Mouse (Mus musculus) G1E (cell line): ENCODE measurements around the gene Usp5. TPM values are rescaled to one million over a fixed set of nuclear protein-coding genes. Genes with fewer than 3 reads are reported as not detected.

Experiments
- ATAC-seq: 2 replicates; pipeline ENCODE4 v1.8.0; 2016; ENCODE audit warnings: mild to moderate bottlenecking; ENCODE audit not compliant: insufficient number of reproducible peaks, poor library complexity, low FRiP score, severe bottlenecking; ENCODE audit errors: extremely low read depth
- DNase-seq: peaks from one replicate; pipeline ENCODE4 v3.0.0; 2012; ENCODE audit warnings: low spot score
- H3K27me3 ChIP-seq: 2 replicates; pipeline ENCODE4 v1.6.1; 2012; ENCODE audit warnings: mild to moderate bottlenecking, low read length, inconsistent platforms; ENCODE audit not compliant: insufficient read depth
- H3K36me3 ChIP-seq: replicated peaks from 2 replicates; pipeline ENCODE3; 2012; ENCODE audit warnings: mild to moderate bottlenecking, inconsistent platforms
- H3K4me1 ChIP-seq: 2 replicates; pipeline ENCODE4 v1.6.1; 2012; ENCODE audit warnings: low read depth, low read length, inconsistent platforms, mixed read lengths; ENCODE audit not compliant: insufficient read depth
- H3K4me3 ChIP-seq: 2 replicates; pipeline ENCODE4 v1.5.1; 2012; ENCODE audit warnings: low read depth, mild to moderate bottlenecking, inconsistent platforms, low read length, moderate library complexity, mixed read lengths
- H3K9me3 ChIP-seq: replicated peaks from 2 replicates; pipeline ENCODE4 v1.6.1; 2012; ENCODE audit warnings: inconsistent platforms
- CTCF ChIP-seq: IDR thresholded peaks from 2 replicates; pipeline ENCODE4 v1.5.1; 2012; ENCODE audit warnings: low read depth, low read length, inconsistent platforms, mixed read lengths
- GATA1 ChIP-seq: IDR thresholded peaks from 2 replicates; pipeline ENCODE4 v1.6.1; 2012; ENCODE audit warnings: borderline replicate concordance, low read length, inconsistent platforms, mixed read lengths
- GATA2 ChIP-seq: IDR thresholded peaks from 2 replicates; pipeline ENCODE4 v1.6.1; 2012; ENCODE audit warnings: low read depth, low read length, inconsistent platforms, borderline replicate concordance
- POLR2AphosphoS5 ChIP-seq: IDR thresholded peaks from 2 replicates; pipeline ENCODE4 v1.6.1; 2012; ENCODE audit warnings: low read depth, low read length, inconsistent platforms; ENCODE audit not compliant: insufficient replicate concordance
- TAL1 ChIP-seq: conservative IDR thresholded peaks from 2 replicates; pipeline ENCODE4 v1.6.1; 2012; ENCODE audit warnings: low read depth, low read length, inconsistent platforms, mixed read lengths
- polyA plus RNA-seq: library from polyadenylated mRNA; stranded (reverse); fragments of >175 nt; gene quantifications from 2 replicates; pipeline ENCODE4 v1.2.3, GENCODE M21; 2012
- total RNA-seq, 2 experiments: library from RNA; stranded (forward) in 1 of 2; stranded (reverse) in 1 of 2; fragments of 200-1000 nt in 1 of 2; fragments of >200 nt in 1 of 2; fragmentation: Nextera tagmentation in 1 of 2; gene quantifications; 2 replicates each; pipeline ENCODE4 v1.2.3; 2014 to 2017

Usp5 gene
- total and polyA plus RNA-seq, 3 experiments: 34.6 to 68.2 (median 67.0) TPM

GRCm38 (mm10) chr6:124767920-124768703, 61.2 kb downstream of the Usp5 start:
- no peak overlapping the region for H3K4me3 ChIP-seq
- no peak for DNase-seq

GRCm38 (mm10) chr6:124767536-124767919, 61.8 kb downstream of the Usp5 start:
- no peak for DNase-seq
- no peak for ATAC-seq
- Histone ChIP-seq H3K9me3 (no peaks in the 10 kb centered on the region), H3K36me3 (no peaks in the 10 kb centered on the region), H3K4me1 (peaks cover 32% of the 10 kb centered on the region), H3K4me3 (no peak overlapping the region), H3K27me3 (peaks cover 79% of the 10 kb centered on the region)
- TF ChIP-seq TAL1 (no peak), POLR2AphosphoS5 (no peak), GATA1 (no peak), GATA2 (no peak), CTCF (no peak)

More at GRCm38 (mm10) chr6:124767920-124768703, 61.2 kb downstream of the Usp5 start:
- no peak for ATAC-seq
- Histone ChIP-seq H3K9me3 (no peaks in the 10 kb centered on the region), H3K36me3 (no peaks in the 10 kb centered on the region), H3K4me1 (peaks cover 32% of the 10 kb centered on the region), H3K27me3 (peaks cover 73% of the 10 kb centered on the region)
- TF ChIP-seq GATA2 (no peak), TAL1 (no peak), POLR2AphosphoS5 (no peak), GATA1 (no peak), CTCF (no peak)

- peaks cover 80% of the 10 kb centered on the region for H3K27me3 ChIP-seq
- no peak overlapping the region for H3K4me3 ChIP-seq
- ATAC-seq: no peak
- no peak for TF ChIP-seq GATA1
- no peak for TF ChIP-seq POLR2AphosphoS5
- TF ChIP-seq CTCF: no peak
- no peak for TF ChIP-seq TAL1
- no peak for TF ChIP-seq GATA2
- H3K4me1 ChIP-seq: peaks cover 32% of the 10 kb centered on the region
- DNase-seq: no peak
- H3K36me3 ChIP-seq: no peaks in the 10 kb centered on the region
- no peaks in the 10 kb centered on the region for H3K9me3 ChIP-seq
These were observed 63.3 kb downstream of the Usp5 start for GRCm38 (mm10) chr6:124765951-124766350.

Other genes starting within 250 kb of the Usp5 start
Only the 20 nearest of the 26 such genes appear.
- gene Lpcat3, start 166.5 kb downstream of the Usp5 start, total RNA-seq (2014; fragmentation: Nextera tagmentation): 108 and 198 TPM in 2 replicates
- gene Lpcat3, start 166.5 kb downstream of the Usp5 start, total RNA-seq (2017): 95.7 and 101 TPM in 2 replicates
- 123 and 147 TPM in 2 replicates for gene Lpcat3, start 166.5 kb downstream of the Usp5 start, polyA plus RNA-seq
- gene Emg1, start 117.3 kb downstream of the Usp5 start, total RNA-seq (2014; fragmentation: Nextera tagmentation): 117 and 120 TPM in 2 replicates
- 228 and 262 TPM in 2 replicates for gene Emg1, start 117.3 kb downstream of the Usp5 start, total RNA-seq (2017)
- gene Emg1, start 117.3 kb downstream of the Usp5 start, polyA plus RNA-seq: 254 and 287 TPM in 2 replicates
- 325 and 378 TPM in 2 replicates for gene Phb2, start 117.1 kb downstream of the Usp5 start, total RNA-seq (2014; fragmentation: Nextera tagmentation)
- gene Phb2, start 117.1 kb downstream of the Usp5 start, total RNA-seq (2017): 432 and 434 TPM in 2 replicates
- 465 and 565 TPM in 2 replicates for gene Phb2, start 117.1 kb downstream of the Usp5 start, polyA plus RNA-seq
- 66.2 and 72.6 TPM in 2 replicates for gene Ptpn6, start 90.8 kb downstream of the Usp5 start, total RNA-seq (2014; fragmentation: Nextera tagmentation)
- gene Ptpn6, start 90.8 kb downstream of the Usp5 start, total RNA-seq (2017): 309 and 356 TPM in 2 replicates
- 54.9 and 129 TPM in 2 replicates for gene Ptpn6, start 90.8 kb downstream of the Usp5 start, polyA plus RNA-seq
- 61.7 and 62.9 TPM in 2 replicates for gene Grcc10, start 88.1 kb downstream of the Usp5 start, total RNA-seq (2014; fragmentation: Nextera tagmentation)
- 130 and 176 TPM in 2 replicates for gene Grcc10, start 88.1 kb downstream of the Usp5 start, total RNA-seq (2017)
- gene Grcc10, start 88.1 kb downstream of the Usp5 start, polyA plus RNA-seq: 26.1 and 38.8 TPM in 2 replicates
- gene Gm45234, start 73.5 kb downstream of the Usp5 start, total RNA-seq (2014; fragmentation: Nextera tagmentation): not detected in 2 replicates
- gene Gm45234, start 73.5 kb downstream of the Usp5 start, total RNA-seq (2017): not detected in 2 replicates
- not detected in 2 replicates for gene Gm45234, start 73.5 kb downstream of the Usp5 start, polyA plus RNA-seq
- 58.7 and 85.6 TPM in 2 replicates for gene Atn1, start 73.0 kb downstream of the Usp5 start, total RNA-seq (2014; fragmentation: Nextera tagmentation)
- 1.9 and 3.0 TPM in 2 replicates for gene Atn1, start 73.0 kb downstream of the Usp5 start, total RNA-seq (2017)
- gene Atn1, start 73.0 kb downstream of the Usp5 start, polyA plus RNA-seq: 55.3 and 58.8 TPM in 2 replicates
- gene Eno2, start 59.8 kb downstream of the Usp5 start, total RNA-seq (2014; fragmentation: Nextera tagmentation): 1.1 and 3.2 TPM in 2 replicates
- 3.4 and 3.6 TPM in 2 replicates for gene Eno2, start 59.8 kb downstream of the Usp5 start, total RNA-seq (2017)
- 0.13 and 0.29 TPM in 2 replicates for gene Eno2, start 59.8 kb downstream of the Usp5 start, polyA plus RNA-seq
- gene Lrrc23, start 49.8 kb downstream of the Usp5 start, total RNA-seq (2014; fragmentation: Nextera tagmentation): not detected in 2 replicates
- gene Lrrc23, start 49.8 kb downstream of the Usp5 start, total RNA-seq (2017): 0.11 TPM in 1 of 2 replicates, not detected in the other
- not detected in 2 replicates for gene Lrrc23, start 49.8 kb downstream of the Usp5 start, polyA plus RNA-seq
- gene Spsb2, start 20.8 kb downstream of the Usp5 start, total RNA-seq (2014; fragmentation: Nextera tagmentation): 1.9 TPM in 2 replicates
- 6.9 and 9.4 TPM in 2 replicates for gene Spsb2, start 20.8 kb downstream of the Usp5 start, total RNA-seq (2017)
- 10.1 and 10.9 TPM in 2 replicates for gene Spsb2, start 20.8 kb downstream of the Usp5 start, polyA plus RNA-seq
- gene Tpi1, start 15.2 kb downstream of the Usp5 start, total RNA-seq (2014; fragmentation: Nextera tagmentation): 601 and 619 TPM in 2 replicates
- gene Tpi1, start 15.2 kb downstream of the Usp5 start, total RNA-seq (2017): 903 and 1,035 TPM in 2 replicates
- 520 and 701 TPM in 2 replicates for gene Tpi1, start 15.2 kb downstream of the Usp5 start, polyA plus RNA-seq
- gene Cdca3, start 63 bp upstream of the Usp5 start, total RNA-seq (2014; fragmentation: Nextera tagmentation): 109 and 112 TPM in 2 replicates
- gene Cdca3, start 63 bp upstream of the Usp5 start, total RNA-seq (2017): 137 and 150 TPM in 2 replicates
- gene Cdca3, start 63 bp upstream of the Usp5 start, polyA plus RNA-seq: 50.9 and 67.2 TPM in 2 replicates
- 1.1 TPM in 1 of 2 replicates, not detected in the other for gene Gnb3, start 10.8 kb upstream of the Usp5 start, total RNA-seq (2014; fragmentation: Nextera tagmentation)
- gene Gnb3, start 10.8 kb upstream of the Usp5 start, total RNA-seq (2017): not detected in 2 replicates
- not detected in 2 replicates for gene Gnb3, start 10.8 kb upstream of the Usp5 start, polyA plus RNA-seq
- not detected in 2 replicates for gene P3h3, start 28.3 kb upstream of the Usp5 start, total RNA-seq (2014; fragmentation: Nextera tagmentation)
- 0.23 TPM in 1 of 2 replicates, not detected in the other for gene P3h3, start 28.3 kb upstream of the Usp5 start, total RNA-seq (2017)
- not detected in 2 replicates for gene P3h3, start 28.3 kb upstream of the Usp5 start, polyA plus RNA-seq
- not detected in 2 replicates for gene Gpr162, start 34.5 kb upstream of the Usp5 start, total RNA-seq (2014; fragmentation: Nextera tagmentation)
- gene Gpr162, start 34.5 kb upstream of the Usp5 start, total RNA-seq (2017): 0.22 and 0.41 TPM in 2 replicates
- not detected in 2 replicates for gene Gpr162, start 34.5 kb upstream of the Usp5 start, polyA plus RNA-seq
- not detected in 2 replicates for gene Cd4, start 58.7 kb upstream of the Usp5 start, total RNA-seq (2014; fragmentation: Nextera tagmentation)
- gene Cd4, start 58.7 kb upstream of the Usp5 start, total RNA-seq (2017): 0.33 and 1.7 TPM in 2 replicates
- not detected in 2 replicates for gene Cd4, start 58.7 kb upstream of the Usp5 start, polyA plus RNA-seq
- 0.68 TPM in 1 of 2 replicates, not detected in the other for gene Lag3, start 82.2 kb upstream of the Usp5 start, total RNA-seq (2014; fragmentation: Nextera tagmentation)
- 0.12 TPM in 1 of 2 replicates, not detected in the other for gene Lag3, start 82.2 kb upstream of the Usp5 start, total RNA-seq (2017)
- gene Lag3, start 82.2 kb upstream of the Usp5 start, polyA plus RNA-seq: not detected in 2 replicates
- 5.6 and 6.3 TPM in 2 replicates for gene Ptms, start 90.6 kb upstream of the Usp5 start, total RNA-seq (2014; fragmentation: Nextera tagmentation)
- gene Ptms, start 90.6 kb upstream of the Usp5 start, total RNA-seq (2017): 84.9 and 86.4 TPM in 2 replicates
- gene Ptms, start 90.6 kb upstream of the Usp5 start, polyA plus RNA-seq: 34.1 and 43.1 TPM in 2 replicates
- gene Mlf2, start 101.9 kb upstream of the Usp5 start, total RNA-seq (2014; fragmentation: Nextera tagmentation): 167 and 180 TPM in 2 replicates
- 86.5 and 99.2 TPM in 2 replicates for gene Mlf2, start 101.9 kb upstream of the Usp5 start, total RNA-seq (2017)
- gene Mlf2, start 101.9 kb upstream of the Usp5 start, polyA plus RNA-seq: 269 and 293 TPM in 2 replicates
- 123 and 194 TPM in 2 replicates for gene Cops7a, start 136.1 kb upstream of the Usp5 start, total RNA-seq (2014; fragmentation: Nextera tagmentation)
- gene Cops7a, start 136.1 kb upstream of the Usp5 start, total RNA-seq (2017): 62.2 and 65.5 TPM in 2 replicates
- gene Cops7a, start 136.1 kb upstream of the Usp5 start, polyA plus RNA-seq: 59.2 and 79.0 TPM in 2 replicates